Mouse (Mus musculus): Measurements from ENCODE around the gene Fgf9.

DNA sequence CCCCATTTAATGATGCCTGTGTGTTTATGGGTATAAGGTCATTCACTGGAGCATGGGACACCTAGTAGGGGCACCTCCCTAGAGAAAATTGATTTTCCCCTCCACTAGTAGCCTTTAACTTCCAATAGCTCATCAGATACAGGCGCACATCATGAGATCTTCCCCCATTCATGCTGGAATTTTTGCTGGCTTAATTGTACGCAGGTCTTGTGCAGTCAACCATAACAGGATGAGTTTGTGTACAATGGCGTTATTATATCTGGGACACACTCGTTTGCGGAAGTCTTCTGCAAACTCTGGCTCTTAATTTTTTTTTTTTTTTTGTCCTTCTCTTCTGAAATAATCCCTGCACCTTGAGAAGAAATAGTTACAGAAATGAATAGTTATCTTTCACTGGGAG is 19.7 kb upstream of the Fgf9 start:
- TF ChIP-seq CTCF (IDR thresholded peaks at IDR 0.05; ENCODE audit: borderline replicate concordance, extremely low read depth, insufficient read depth, insufficient read length) (no peak), POLR2A (IDR thresholded peaks at IDR 0.05; ENCODE audit: borderline replicate concordance, extremely low read depth, insufficient read depth, insufficient read length, poor library complexity, severe bottlenecking) (no peak)
